Mouse (Mus musculus) spleen, adult 2 months (tissue): Measurements from ENCODE around the gene Tmem59.

Source experiments
- CTCF ChIP-seq: fragments of 200-500 bp; IDR thresholded peaks from 2 replicates; pipeline ENCODE4 v1.5.1; 2011; ENCODE audit warnings: mild to moderate bottlenecking, inconsistent platforms; ENCODE audit not compliant: insufficient read depth, insufficient read length, insufficient replicate concordance; ENCODE audit errors: extremely low read depth
- POLR2A ChIP-seq: fragments of 200-500 bp; IDR thresholded peaks from 2 replicates; pipeline ENCODE4 v1.6.1; 2011; ENCODE audit warnings: low read depth, low read length, inconsistent platforms

DNA sequence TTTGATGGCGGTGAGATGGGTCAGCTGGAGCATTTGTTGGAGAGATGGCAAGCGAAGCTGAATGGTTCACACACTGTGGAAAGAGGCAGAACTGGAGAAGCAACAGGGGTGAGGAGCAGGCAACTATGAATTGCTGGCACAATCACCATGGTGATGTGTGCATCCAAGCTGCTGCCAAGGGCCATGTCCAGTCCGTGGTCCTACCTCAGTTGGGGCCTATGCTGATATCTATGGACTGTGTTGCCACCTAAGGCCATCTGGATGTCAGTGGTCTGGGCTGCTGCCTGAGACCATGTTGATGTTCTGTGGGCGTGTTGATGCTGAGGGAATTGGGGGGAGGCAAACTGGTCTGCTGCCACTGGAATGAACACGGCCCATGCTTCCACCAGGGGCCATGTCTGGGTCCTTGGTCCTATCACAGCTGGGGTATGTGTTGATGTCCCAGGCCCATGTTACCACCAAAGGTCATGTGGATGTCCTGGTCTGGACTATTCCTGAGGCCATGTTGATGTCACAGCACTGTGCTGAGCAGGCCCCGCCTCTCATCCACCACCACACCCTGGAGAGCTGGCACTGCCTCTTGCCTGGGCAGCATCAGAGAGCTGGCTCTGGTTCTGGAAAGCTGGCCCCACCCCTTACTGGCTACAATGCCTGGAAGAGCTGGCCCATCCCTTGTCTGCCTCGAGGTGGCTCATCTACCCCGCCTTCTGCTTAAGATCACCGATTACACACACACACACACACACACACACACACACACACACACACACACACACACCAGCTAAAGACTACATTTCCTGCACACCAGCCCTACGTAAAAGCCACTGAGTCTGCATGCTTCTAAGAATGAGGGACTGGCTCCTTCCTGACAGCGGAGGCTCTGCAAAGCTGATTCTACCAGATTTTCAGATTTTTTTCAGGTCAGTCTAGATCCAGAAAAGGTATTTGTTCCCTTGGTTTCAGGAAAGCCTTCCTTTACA, 45.3 kb downstream of the Tmem59 start:
- TF ChIP-seq CTCF (no peak), POLR2A (no peak)
